Mouse (Mus musculus): ENCODE data around the gene Cebpg. TPM values are rescaled to one million over a fixed set of nuclear protein-coding genes. Genes with fewer than 3 reads are reported as not detected.

The Cebpg gene
- polyA plus RNA-seq, 1 experiment from 2014 or later = 23.6 TPM

GRCm38 (mm10) chr7:35023251-35023650 is 33.1 kb downstream of the Cebpg start:
- WGBS = 81% methylated on average over 4 of the region's 4 CpGs
- H3K4me1 ChIP-seq (replicated peaks) = 0 out of 2 replicates have a peak, but pooled peaks cover 4% of the 10 kb centered on the region
- H3K4me3 ChIP-seq = no peak overlapping the region
- H3K36me3 ChIP-seq = peaks cover 12% of the 10 kb centered on the region; the same call in 1 of the 2 replicates
- no peak overlapping the region for H3K4me2 ChIP-seq
- H3K27ac ChIP-seq (ENCODE audit: poor library complexity, severe bottlenecking) = no peak overlapping the region
- ATAC-seq (ENCODE audit: insufficient number of reproducible peaks, low FRiP score) = no peak
- H3K27me3 ChIP-seq (replicated peaks) = no peaks in the 10 kb centered on the region
- no peaks in the 10 kb centered on the region for H3K9me3 ChIP-seq (replicated peaks)
- H3K9ac ChIP-seq = no peak overlapping the region

GRCm38 (mm10) chr7:35021365-35021764 is 35.0 kb downstream of the Cebpg start:
- peaks cover 12% of the 10 kb centered on the region; the same call in 1 of the 2 replicates for H3K36me3 ChIP-seq
- no peak overlapping the region for H3K27ac ChIP-seq (ENCODE audit: poor library complexity, severe bottlenecking)
- no peaks in the 10 kb centered on the region for H3K27me3 ChIP-seq (replicated peaks)
- H3K4me2 ChIP-seq = no peak overlapping the region
- H3K4me1 ChIP-seq (replicated peaks) = 0 out of 2 replicates have a peak, but pooled peaks cover 4% of the 10 kb centered on the region
- no peak overlapping the region for H3K9ac ChIP-seq
- no peak overlapping the region for H3K4me3 ChIP-seq
- 85% methylated on average over 10 of the region's 10 CpGs for WGBS
- H3K9me3 ChIP-seq (replicated peaks) = no peaks in the 10 kb centered on the region
- no peak for ATAC-seq (ENCODE audit: insufficient number of reproducible peaks, low FRiP score)

GRCm38 (mm10) chr7:35015252-35015651 is 41.1 kb downstream of the Cebpg start:
- no peaks in the 10 kb centered on the region for H3K9me3 ChIP-seq (replicated peaks)
- no peak overlapping the region for H3K9ac ChIP-seq
- no peaks in the 10 kb centered on the region; the same call in 1 of the 2 replicates for H3K36me3 ChIP-seq
- 63% methylated on average over 2 of the region's 2 CpGs for WGBS
- H3K27me3 ChIP-seq (replicated peaks) = no peaks in the 10 kb centered on the region
- peaks cover 20% of the 10 kb centered on the region for H3K4me1 ChIP-seq (replicated peaks)
- H3K4me3 ChIP-seq = no peak overlapping the region
- no peak overlapping the region for H3K4me2 ChIP-seq
- ATAC-seq (ENCODE audit: insufficient number of reproducible peaks, low FRiP score) = no peak
- no peak overlapping the region for H3K27ac ChIP-seq (ENCODE audit: poor library complexity, severe bottlenecking)

GRCm38 (mm10) chr7:35013228-35013627 is 43.1 kb downstream of the Cebpg start:
- no peak overlapping the region for H3K4me3 ChIP-seq
- H3K4me1 ChIP-seq (replicated peaks) = peaks cover 20% of the 10 kb centered on the region
- WGBS = 76% methylated on average over 9 of the region's 9 CpGs
- no peaks in the 10 kb centered on the region for H3K9me3 ChIP-seq (replicated peaks)
- no peaks in the 10 kb centered on the region for H3K36me3 ChIP-seq
- H3K27me3 ChIP-seq (replicated peaks) = no peaks in the 10 kb centered on the region
- H3K9ac ChIP-seq = no peak overlapping the region
- no peak overlapping the region for H3K27ac ChIP-seq (ENCODE audit: poor library complexity, severe bottlenecking)
- H3K4me2 ChIP-seq = no peak overlapping the region
- no peak for ATAC-seq (ENCODE audit: insufficient number of reproducible peaks, low FRiP score)

GRCm38 (mm10) chr7:35006661-35007060 is 49.7 kb downstream of the Cebpg start:
- Histone ChIP-seq H3K4me1 (replicated peaks) (peaks cover 3% of the 10 kb centered on the region), H3K4me3 (no peak overlapping the region), H3K9me3 (replicated peaks) (0 out of 2 replicates have a peak, but pooled peaks cover 3% of the 10 kb centered on the region), H3K9ac (no peak overlapping the region), H3K4me2 (no peak overlapping the region), H3K27me3 (replicated peaks) (no peaks in the 10 kb centered on the region), H3K36me3 (no peaks in the 10 kb centered on the region; the same call in 1 of the 2 replicates), H3K27ac (ENCODE audit: poor library complexity, severe bottlenecking) (no peak overlapping the region)
- ATAC-seq (ENCODE audit: insufficient number of reproducible peaks, low FRiP score) = no peak
- 88% methylated on average over 7 of the region's 7 CpGs for WGBS

- no peak overlapping the region for H3K9ac ChIP-seq
- no peak overlapping the region for H3K4me2 ChIP-seq
- H3K4me3 ChIP-seq = no peak overlapping the region
- H3K9me3 ChIP-seq (replicated peaks) = 0 out of 2 replicates have a peak, but pooled peaks cover 3% of the 10 kb centered on the region
- no peak for ATAC-seq (ENCODE audit: insufficient number of reproducible peaks, low FRiP score)
- 82% methylated on average over 7 of the region's 7 CpGs for WGBS
- no peak overlapping the region for H3K27ac ChIP-seq (ENCODE audit: poor library complexity, severe bottlenecking)
- H3K27me3 ChIP-seq (replicated peaks) = no peaks in the 10 kb centered on the region
- H3K36me3 ChIP-seq = no peaks in the 10 kb centered on the region; the same call in 1 of the 2 replicates
- no peaks in the 10 kb centered on the region for H3K4me1 ChIP-seq (replicated peaks)
These were observed 53.1 kb downstream of the Cebpg start for GRCm38 (mm10) chr7:35003171-35003737.

- H3K9ac ChIP-seq = no peak overlapping the region
- H3K4me2 ChIP-seq = no peak overlapping the region
- no peaks in the 10 kb centered on the region for H3K36me3 ChIP-seq
- H3K27me3 ChIP-seq (replicated peaks) = no peaks in the 10 kb centered on the region
- 42% methylated on average over 6 of the region's 6 CpGs for WGBS
- ATAC-seq (ENCODE audit: insufficient number of reproducible peaks, low FRiP score) = no peak
- H3K9me3 ChIP-seq (replicated peaks) = no peaks in the 10 kb centered on the region
- H3K4me3 ChIP-seq = no peak overlapping the region
- peaks cover 10% of the 10 kb centered on the region for H3K4me1 ChIP-seq (replicated peaks)
- H3K27ac ChIP-seq (ENCODE audit: poor library complexity, severe bottlenecking) = no peak overlapping the region
These were observed 55.5 kb downstream of the Cebpg start for GRCm38 (mm10) chr7:35000839-35001238.

Small RNAs within 50 kb of the gene (microRNA-seq; reads per million reads assigned to microRNA genes)
- gene Gm25033 = not detected

Other genes with a start within 250 kb of the Cebpg start
- gene Chst8, start 243.9 kb downstream of the Cebpg start, polyA plus RNA-seq (2016; fragmentation: Nextera tagmentation; extraction: Ambion mirVana) = 1.1 and 1.4 TPM in 2 replicates
- gene Pepd, start 144.2 kb downstream of the Cebpg start, polyA plus RNA-seq (2016; fragmentation: Nextera tagmentation; extraction: Ambion mirVana) = 45.1 and 46.9 TPM in 2 replicates
- 0.64 and 0.92 TPM in 2 replicates for gene Cebpa, start 62.7 kb upstream of the Cebpg start, polyA plus RNA-seq (2016; fragmentation: Nextera tagmentation; extraction: Ambion mirVana)
- gene Slc7a10, start 129.8 kb upstream of the Cebpg start, polyA plus RNA-seq (2016; fragmentation: Nextera tagmentation; extraction: Ambion mirVana) = 1.1 and 1.3 TPM in 2 replicates
- gene Lrp3, start 158.9 kb upstream of the Cebpg start, polyA plus RNA-seq (2016; fragmentation: Nextera tagmentation; extraction: Ambion mirVana) = 1.6 and 1.7 TPM in 2 replicates